Mouse (Mus musculus): ENCODE results near the gene Adh6a. TPM values are rescaled to one million over a fixed set of nuclear protein-coding genes. Genes with fewer than 3 reads are reported as not detected.
"Not testable (repeated sequence)": the region's sequence is repeated elsewhere in the genome, so short reads cannot be mapped to it uniquely, and the experiment has no call there.

The Adh6a gene
- polyA plus RNA-seq, 1 experiment from 2014 or later, result not detected

DNA sequence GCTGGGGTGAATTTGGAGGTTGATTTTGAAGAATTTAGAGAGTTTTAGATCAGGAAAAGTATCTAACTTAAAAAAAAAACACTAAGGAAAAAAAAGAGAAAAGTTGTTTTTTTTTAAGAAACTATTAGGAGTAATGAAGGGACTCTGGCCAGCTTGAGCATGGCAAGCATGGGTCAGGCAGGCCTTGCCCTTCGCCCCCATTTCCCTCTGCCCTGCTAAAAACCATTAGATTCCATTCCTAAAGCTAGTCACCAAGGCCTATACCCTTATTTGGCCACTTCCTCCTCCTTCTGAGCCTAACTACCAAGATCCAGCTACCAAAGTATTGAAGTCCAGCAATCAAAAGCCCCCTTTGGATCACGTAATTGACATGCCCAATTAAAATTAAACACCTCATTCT is 53.1 kb downstream of the Adh6a start:
- 50% methylated on average over 2 of the region's 2 CpGs for WGBS (ENCODE audit: insufficient replicate concordance)
- no peaks in the 10 kb centered on the region for H3K36me3 ChIP-seq (replicated peaks)
- H3K27ac ChIP-seq (replicated peaks), result no peak overlapping the region

GRCm38 (mm10) chr3:138369546-138369945 is 56.5 kb downstream of the Adh6a start:
- Histone ChIP-seq H3K36me3 (replicated peaks) (no peaks in the 10 kb centered on the region), H3K4me3 (replicated peaks) (no peak overlapping the region), H3K4me2 (no peak overlapping the region), H3K27me3 (no peaks in the 10 kb centered on the region), H3K9ac (no peak overlapping the region), H3K27ac (replicated peaks) (no peak overlapping the region), H3K9me3 (replicated peaks) (no peaks in the 10 kb centered on the region), H3K4me1 (replicated peaks) (no peaks in the 10 kb centered on the region)
- no peak for ATAC-seq (ENCODE audit: insufficient read depth)
- 50% methylated on average over 1 of the region's 1 CpGs for WGBS (ENCODE audit: insufficient replicate concordance)

More for the DNA sequence above, 53.1 kb downstream of the Adh6a start:
- Histone ChIP-seq H3K27me3 (no peaks in the 10 kb centered on the region), H3K4me3 (replicated peaks) (no peak overlapping the region), H3K9ac (no peak overlapping the region), H3K4me2 (no peak overlapping the region), H3K4me1 (replicated peaks) (no peaks in the 10 kb centered on the region), H3K9me3 (replicated peaks) (no peaks in the 10 kb centered on the region)
- ATAC-seq (ENCODE audit: insufficient read depth), result no peak

GRCm38 (mm10) chr3:138370289-138370688 is 57.2 kb downstream of the Adh6a start:
- H3K9ac ChIP-seq; H3K27me3 ChIP-seq; H3K4me3 ChIP-seq (replicated peaks); H3K4me2 ChIP-seq; ATAC-seq (ENCODE audit: insufficient read depth); H3K9me3 ChIP-seq (replicated peaks); H3K27ac ChIP-seq (replicated peaks); H3K36me3 ChIP-seq (replicated peaks); H3K4me1 ChIP-seq (replicated peaks): not testable (repeated sequence)
- WGBS (ENCODE audit: insufficient replicate concordance), result 53% methylated on average over 4 of the region's 4 CpGs

DNA sequence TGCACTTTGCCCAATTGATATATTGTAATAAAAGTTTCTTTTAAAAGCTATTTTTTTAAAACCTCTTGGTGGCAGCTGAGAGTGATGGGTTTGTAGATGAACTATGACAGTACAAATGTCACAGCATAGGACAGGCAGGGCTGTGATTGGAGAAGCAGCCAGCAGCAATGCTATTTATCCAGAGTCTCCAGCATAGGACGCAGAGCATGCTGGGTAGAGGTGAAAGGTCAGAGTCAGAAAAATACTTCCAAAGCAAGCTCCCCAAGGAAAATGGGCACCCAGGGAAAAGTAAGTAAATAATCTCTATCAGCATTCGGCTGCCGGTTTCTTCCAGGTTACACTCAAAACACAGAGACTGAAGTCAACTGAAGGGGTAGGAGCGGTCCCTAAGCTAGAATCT is 60.8 kb downstream of the Adh6a start:
- ATAC-seq (ENCODE audit: insufficient read depth), result no peak
- Histone ChIP-seq H3K27ac (replicated peaks) (no peak overlapping the region), H3K27me3 (no peaks in the 10 kb centered on the region), H3K4me1 (replicated peaks) (no peaks in the 10 kb centered on the region), H3K36me3 (replicated peaks) (no peaks in the 10 kb centered on the region), H3K4me3 (replicated peaks) (no peak overlapping the region), H3K9ac (no peak overlapping the region), H3K9me3 (replicated peaks) (no peaks in the 10 kb centered on the region), H3K4me2 (no peak overlapping the region)
- WGBS (ENCODE audit: insufficient replicate concordance), result 72% methylated on average over 4 of the region's 4 CpGs

DNA sequence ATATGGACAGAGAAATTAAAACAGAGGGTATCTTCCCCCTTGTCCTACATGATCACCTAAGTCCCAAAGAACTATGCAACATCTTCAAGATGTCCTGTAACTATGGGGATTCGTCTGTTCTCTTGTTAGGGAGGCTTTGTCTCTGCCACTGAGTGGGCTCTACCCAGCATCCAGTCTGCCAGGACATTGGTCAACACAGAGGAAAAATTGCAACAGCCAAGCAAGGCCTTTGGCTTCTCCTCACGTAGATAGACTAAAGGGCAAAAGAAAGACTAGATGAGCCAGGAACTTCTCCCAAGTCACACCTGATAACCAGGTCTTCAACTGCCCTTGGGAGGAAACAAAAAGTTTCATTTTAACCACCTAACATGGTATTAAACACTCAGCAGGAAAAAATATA is 62.1 kb downstream of the Adh6a start:
- 38% methylated on average over 2 of the region's 2 CpGs for WGBS (ENCODE audit: insufficient replicate concordance)
- no peak for ATAC-seq (ENCODE audit: insufficient read depth)
- Histone ChIP-seq H3K4me2 (no peak overlapping the region), H3K27ac (replicated peaks) (no peak overlapping the region), H3K4me1 (replicated peaks) (no peaks in the 10 kb centered on the region), H3K9ac (no peak overlapping the region), H3K9me3 (replicated peaks) (no peaks in the 10 kb centered on the region), H3K27me3 (no peaks in the 10 kb centered on the region), H3K4me3 (replicated peaks) (no peak overlapping the region), H3K36me3 (replicated peaks) (no peaks in the 10 kb centered on the region)

Other genes with a start within 250 kb of the Adh6a start
- gene 1110002E22Rik, start 248.2 kb upstream of the Adh6a start, polyA plus RNA-seq (2015; fragmentation: Nextera tagmentation; extraction: Ambion mirVana), result 0.16 and 0.24 TPM in 2 replicates
- gene Gm5105, start 245.9 kb upstream of the Adh6a start, polyA plus RNA-seq (2015; fragmentation: Nextera tagmentation; extraction: Ambion mirVana), result 0.09 TPM in 1 of 2 replicates, not detected in the other
- 2.7 and 4.8 TPM in 2 replicates for gene Trmt10a, start 169.8 kb upstream of the Adh6a start, polyA plus RNA-seq (2015; fragmentation: Nextera tagmentation; extraction: Ambion mirVana)
- 35.6 and 38.2 TPM in 2 replicates for gene Mttp, start 168.3 kb upstream of the Adh6a start, polyA plus RNA-seq (2015; fragmentation: Nextera tagmentation; extraction: Ambion mirVana)
- not detected in 2 replicates for gene 4930579F01Rik, start 119.5 kb upstream of the Adh6a start, polyA plus RNA-seq (2015; fragmentation: Nextera tagmentation; extraction: Ambion mirVana)
- 0.25 and 0.36 TPM in 2 replicates for gene Adh7, start 95.5 kb upstream of the Adh6a start, polyA plus RNA-seq (2015; fragmentation: Nextera tagmentation; extraction: Ambion mirVana)
- 37.2 and 68.3 TPM in 2 replicates for gene Adh1, start 52.3 kb upstream of the Adh6a start, polyA plus RNA-seq (2015; fragmentation: Nextera tagmentation; extraction: Ambion mirVana)
- gene Adh6b, start 28.5 kb downstream of the Adh6a start, polyA plus RNA-seq (2015; fragmentation: Nextera tagmentation; extraction: Ambion mirVana), result 0.24 and 0.39 TPM in 2 replicates
- gene Adh4, start 102.2 kb downstream of the Adh6a start, polyA plus RNA-seq (2015; fragmentation: Nextera tagmentation; extraction: Ambion mirVana), result 0.12 TPM in 1 of 2 replicates, not detected in the other
- gene Adh5, start 129.8 kb downstream of the Adh6a start, polyA plus RNA-seq (2015; fragmentation: Nextera tagmentation; extraction: Ambion mirVana), result 119 and 142 TPM in 2 replicates
- gene Metap1, start 176.2 kb downstream of the Adh6a start, polyA plus RNA-seq (2015; fragmentation: Nextera tagmentation; extraction: Ambion mirVana), result 20.8 and 22.1 TPM in 2 replicates
- gene Eif4e, start 212.9 kb downstream of the Adh6a start, polyA plus RNA-seq (2015; fragmentation: Nextera tagmentation; extraction: Ambion mirVana), result 156 and 163 TPM in 2 replicates

All from liver, embryonic 15.5 days (tissue).